Mouse (Mus musculus): ENCODE data around the gene Slc17a1.

DNA sequence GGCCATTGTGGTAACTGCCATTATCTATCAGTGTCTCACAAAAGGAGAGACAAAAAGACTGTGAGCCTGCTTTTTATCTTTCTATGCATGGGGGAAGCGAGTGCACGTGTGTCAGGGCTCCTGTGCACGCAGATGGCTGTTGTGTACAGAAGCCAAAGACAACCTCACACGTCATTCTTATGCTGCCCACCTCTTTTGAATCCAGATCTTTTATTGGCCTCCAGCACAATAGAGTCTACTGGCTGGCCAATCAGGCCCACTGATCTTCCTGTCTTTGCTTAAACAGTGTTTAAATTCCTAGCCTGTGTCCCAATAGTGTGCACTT is 25.7 kb downstream of the Slc17a1 start:
- TF ChIP-seq CTCF (IDR thresholded peaks at IDR 0.05; ENCODE audit: insufficient read depth, low read depth, low read length) (no peak), POLR2A (IDR thresholded peaks at IDR 0.05; ENCODE audit: insufficient read depth, low read depth, low read length) (no peak)

All from olfactory bulb, adult 2 months (tissue).